Mouse (Mus musculus): Measurements from ENCODE around the gene Setd3. TPM values are rescaled to one million over a fixed set of nuclear protein-coding genes. Genes with fewer than 3 reads are reported as not detected.

The Setd3 gene
- polyA plus RNA-seq, 1 experiment from 2014 or later = 107 TPM

- Histone ChIP-seq H3K9me3 (no peaks in the 10 kb centered on the region), H3K27me3 (no peaks in the 10 kb centered on the region), H3K9ac (no peak overlapping the region), H3K4me1 (replicated peaks) (no peaks in the 10 kb centered on the region), H3K4me2 (no peak overlapping the region), H3K4me3 (no peak overlapping the region), H3K36me3 (peaks cover under 1% of the 10 kb centered on the region; the same call in 1 of the 2 replicates), H3K27ac (replicated peaks) (no peak overlapping the region)
- 80% methylated on average over 8 of the region's 8 CpGs for WGBS
- no peak for ATAC-seq (ENCODE audit: low read depth)
Observed at GRCm38 (mm10) chr12:108100181-108100580, 78.9 kb downstream of the Setd3 start.

- Histone ChIP-seq H3K36me3 (no peaks in the 10 kb centered on the region), H3K27ac (replicated peaks) (no peak overlapping the region), H3K9ac (no peak overlapping the region), H3K4me3 (no peak overlapping the region), H3K4me2 (no peak overlapping the region), H3K9me3 (no peaks in the 10 kb centered on the region), H3K4me1 (replicated peaks) (no peaks in the 10 kb centered on the region), H3K27me3 (no peaks in the 10 kb centered on the region)
- ATAC-seq (ENCODE audit: low read depth) = no peak
- WGBS = 70% methylated on average over 18 of the region's 18 CpGs
Observed at GRCm38 (mm10) chr12:108098201-108098980, 80.7 kb downstream of the Setd3 start.

- Histone ChIP-seq H3K27me3 (no peaks in the 10 kb centered on the region), H3K9ac (no peak overlapping the region), H3K4me1 (replicated peaks) (no peaks in the 10 kb centered on the region), H3K9me3 (no peaks in the 10 kb centered on the region), H3K4me3 (no peak overlapping the region), H3K4me2 (no peak overlapping the region), H3K27ac (replicated peaks) (no peak overlapping the region), H3K36me3 (no peaks in the 10 kb centered on the region)
- WGBS = 92% methylated on average over 8 of the region's 8 CpGs
- no peak for ATAC-seq (ENCODE audit: low read depth)
Observed at GRCm38 (mm10) chr12:108097643-108098042, 81.5 kb downstream of the Setd3 start.

GRCm38 (mm10) chr12:108088253-108088652 lies 90.9 kb downstream of the Setd3 start:
- Histone ChIP-seq H3K4me2 (no peak overlapping the region), H3K27me3 (no peaks in the 10 kb centered on the region), H3K9ac (no peak overlapping the region), H3K9me3 (no peaks in the 10 kb centered on the region), H3K4me3 (no peak overlapping the region), H3K36me3 (no peaks in the 10 kb centered on the region), H3K4me1 (replicated peaks) (no peaks in the 10 kb centered on the region), H3K27ac (replicated peaks) (no peak overlapping the region)
- WGBS = 81% methylated on average over 9 of the region's 9 CpGs
- ATAC-seq (ENCODE audit: low read depth) = no peak

- no peak overlapping the region for H3K4me2 ChIP-seq
- H3K9ac ChIP-seq = no peak overlapping the region
- H3K4me3 ChIP-seq = no peak overlapping the region
- H3K9me3 ChIP-seq = no peaks in the 10 kb centered on the region
- 90% methylated on average over 2 of the region's 2 CpGs for WGBS
- ATAC-seq (ENCODE audit: low read depth) = no peak
- no peaks in the 10 kb centered on the region for H3K27me3 ChIP-seq
- H3K36me3 ChIP-seq = no peaks in the 10 kb centered on the region
- H3K4me1 ChIP-seq (replicated peaks) = no peaks in the 10 kb centered on the region
- no peak overlapping the region for H3K27ac ChIP-seq (replicated peaks)
Observed at GRCm38 (mm10) chr12:108087489-108087888, 91.6 kb downstream of the Setd3 start.

GRCm38 (mm10) chr12:108078122-108078752 lies 100.9 kb downstream of the Setd3 start:
- no peak overlapping the region for H3K4me3 ChIP-seq
- H3K4me1 ChIP-seq (replicated peaks) = no peaks in the 10 kb centered on the region
- H3K9ac ChIP-seq = no peak overlapping the region
- H3K4me2 ChIP-seq = no peak overlapping the region
- no peak overlapping the region for H3K27ac ChIP-seq (replicated peaks)
- H3K27me3 ChIP-seq = no peaks in the 10 kb centered on the region
- H3K9me3 ChIP-seq = no peaks in the 10 kb centered on the region
- no peak for ATAC-seq (ENCODE audit: low read depth)
- no peaks in the 10 kb centered on the region for H3K36me3 ChIP-seq
- 77% methylated on average over 10 of the region's 10 CpGs for WGBS

- H3K4me3 ChIP-seq = no peak overlapping the region
- ATAC-seq (ENCODE audit: low read depth) = no peak
- no peaks in the 10 kb centered on the region for H3K9me3 ChIP-seq
- WGBS = 80% methylated on average over 5 of the region's 5 CpGs
- 0 out of 2 replicates have a peak, but pooled peaks cover 9% of the 10 kb centered on the region for H3K4me1 ChIP-seq (replicated peaks)
- H3K36me3 ChIP-seq = no peaks in the 10 kb centered on the region
- no peak overlapping the region for H3K27ac ChIP-seq (replicated peaks)
- no peaks in the 10 kb centered on the region for H3K27me3 ChIP-seq
- H3K9ac ChIP-seq = no peak overlapping the region
- H3K4me2 ChIP-seq = no peak overlapping the region
Observed at GRCm38 (mm10) chr12:108072907-108073306, 106.2 kb downstream of the Setd3 start.

- no peaks in the 10 kb centered on the region for H3K27me3 ChIP-seq
- H3K27ac ChIP-seq (replicated peaks) = no peak overlapping the region
- 0 out of 2 replicates have a peak, but pooled peaks cover 12% of the 10 kb centered on the region for H3K4me1 ChIP-seq (replicated peaks)
- H3K9me3 ChIP-seq = no peaks in the 10 kb centered on the region
- no peak overlapping the region for H3K9ac ChIP-seq
- no peak overlapping the region for H3K4me3 ChIP-seq
- no peaks in the 10 kb centered on the region for H3K36me3 ChIP-seq
- ATAC-seq (ENCODE audit: low read depth) = no peak
- 70% methylated on average over 21 of the region's 21 CpGs for WGBS
- no peak overlapping the region for H3K4me2 ChIP-seq
Observed at GRCm38 (mm10) chr12:108070685-108071662, 108.1 kb downstream of the Setd3 start.

GRCm38 (mm10) chr12:108069504-108069903 lies 109.6 kb downstream of the Setd3 start:
- H3K9ac ChIP-seq = no peak overlapping the region
- no peak for ATAC-seq (ENCODE audit: low read depth)
- no peaks in the 10 kb centered on the region for H3K9me3 ChIP-seq
- 65% methylated on average over 6 of the region's 6 CpGs for WGBS
- H3K36me3 ChIP-seq = no peaks in the 10 kb centered on the region
- H3K27ac ChIP-seq (replicated peaks) = no peak overlapping the region
- H3K4me1 ChIP-seq (replicated peaks) = peaks cover 13% of the 10 kb centered on the region; the same call in 1 of the 2 replicates
- H3K27me3 ChIP-seq = no peaks in the 10 kb centered on the region
- no peak overlapping the region for H3K4me2 ChIP-seq
- H3K4me3 ChIP-seq = no peak overlapping the region

- Histone ChIP-seq H3K4me1 (replicated peaks) (peaks cover 20% of the 10 kb centered on the region; the same call in 1 of the 2 replicates), H3K36me3 (no peaks in the 10 kb centered on the region), H3K27ac (replicated peaks) (no peak overlapping the region), H3K4me3 (no peak overlapping the region), H3K4me2 (no peak overlapping the region), H3K27me3 (no peaks in the 10 kb centered on the region), H3K9me3 (no peaks in the 10 kb centered on the region), H3K9ac (no peak overlapping the region)
- 71% methylated on average over 13 of the region's 13 CpGs for WGBS
- ATAC-seq (ENCODE audit: low read depth) = no peak
Observed at GRCm38 (mm10) chr12:108067811-108068375, 111.2 kb downstream of the Setd3 start.

- H3K4me3 ChIP-seq = no peak overlapping the region
- ATAC-seq (ENCODE audit: low read depth) = no peak
- no peak overlapping the region for H3K4me2 ChIP-seq
- no peak overlapping the region for H3K9ac ChIP-seq
- peaks cover 20% of the 10 kb centered on the region; the same call in 1 of the 2 replicates for H3K4me1 ChIP-seq (replicated peaks)
- no peaks in the 10 kb centered on the region for H3K9me3 ChIP-seq
- H3K27ac ChIP-seq (replicated peaks) = no peak overlapping the region
- no peaks in the 10 kb centered on the region for H3K36me3 ChIP-seq
- 91% methylated on average over 3 of the region's 3 CpGs for WGBS
- no peaks in the 10 kb centered on the region for H3K27me3 ChIP-seq
Observed at GRCm38 (mm10) chr12:108067231-108067630, 111.9 kb downstream of the Setd3 start.
